Mouse (Mus musculus): ENCODE measurements around the gene H2-Q10. TPM values are rescaled to one million over a fixed set of nuclear protein-coding genes. Genes with fewer than 3 reads are reported as not detected.
"Not testable (repeated sequence)": the region's sequence is repeated elsewhere in the genome, so short reads cannot be mapped to it uniquely, and the experiment has no call there.

Gene H2-Q10
- polyA plus RNA-seq, 1 experiment from 2014 or later: 1.2 TPM

- 9% methylated on average over 8 of the region's 8 CpGs for WGBS
- H3K9ac ChIP-seq; H3K9me3 ChIP-seq; H3K4me1 ChIP-seq; ATAC-seq (ENCODE audit: insufficient number of reproducible peaks, low FRiP score, low TSS enrichment, low read depth); H3K36me3 ChIP-seq; H3K4me2 ChIP-seq; H3K27ac ChIP-seq; H3K4me3 ChIP-seq: not testable (repeated sequence)
- peaks cover 11% of the 10 kb centered on the region for H3K27me3 ChIP-seq
Measured at GRCm38 (mm10) chr17:35434836-35435235, 35.1 kb upstream of the H2-Q10 start.

- not testable (repeated sequence) for H3K9me3 ChIP-seq; ATAC-seq (ENCODE audit: insufficient number of reproducible peaks, low FRiP score, low TSS enrichment, low read depth); H3K4me2 ChIP-seq; H3K36me3 ChIP-seq; H3K4me3 ChIP-seq; H3K9ac ChIP-seq; H3K27ac ChIP-seq; H3K4me1 ChIP-seq
- 66% methylated on average over 3 of the region's 3 CpGs for WGBS
- peaks cover 16% of the 10 kb centered on the region for H3K27me3 ChIP-seq
Measured at GRCm38 (mm10) chr17:35435577-35435976, 34.3 kb upstream of the H2-Q10 start.

- H3K27ac ChIP-seq; H3K36me3 ChIP-seq; H3K4me3 ChIP-seq; H3K9me3 ChIP-seq; H3K4me2 ChIP-seq; H3K9ac ChIP-seq; ATAC-seq (ENCODE audit: insufficient number of reproducible peaks, low FRiP score, low TSS enrichment, low read depth); H3K4me1 ChIP-seq: not testable (repeated sequence)
- WGBS: 60% methylated on average over 1 of the region's 1 CpGs
- H3K27me3 ChIP-seq: peaks cover 16% of the 10 kb centered on the region
Measured at GRCm38 (mm10) chr17:35437386-35437936, 32.4 kb upstream of the H2-Q10 start.

- Histone ChIP-seq H3K4me3 (0 out of 2 replicates have a peak overlapping the region, but pooled peaks have one; percentile 48), H3K27me3 (peaks cover 16% of the 10 kb centered on the region)
- H3K27ac ChIP-seq; H3K4me1 ChIP-seq; H3K36me3 ChIP-seq; H3K9me3 ChIP-seq; H3K4me2 ChIP-seq; H3K9ac ChIP-seq; ATAC-seq (ENCODE audit: insufficient number of reproducible peaks, low FRiP score, low TSS enrichment, low read depth): not testable (repeated sequence)
- 85% methylated on average over 2 of the region's 3 CpGs for WGBS
Measured at GRCm38 (mm10) chr17:35438395-35438794, 31.5 kb upstream of the H2-Q10 start.

- not testable (repeated sequence) for H3K27ac ChIP-seq, H3K9me3 ChIP-seq, H3K4me1 ChIP-seq, H3K36me3 ChIP-seq
- Histone ChIP-seq H3K27me3 (peaks cover 16% of the 10 kb centered on the region), H3K4me3 (peak within 1 kb of the TSS; percentile 48), H3K9ac (peak within 1 kb of the TSS; percentile 39), H3K4me2 (peak within 1 kb of the TSS; percentile 91)
- WGBS: 3% methylated on average over 18 of the region's 18 CpGs
- ATAC-seq (ENCODE audit: insufficient number of reproducible peaks, low FRiP score, low TSS enrichment, low read depth): peak; percentile 68
Measured at GRCm38 (mm10) chr17:35438885-35439284, 31.0 kb upstream of the H2-Q10 start, which contains the start of gene H2-Q7. TSS of gene H2-Q7 (plus strand) at chr17:35439155.

GRCm38 (mm10) chr17:35439295-35439747 lies 30.6 kb upstream of the H2-Q10 start:
- WGBS: under 1% methylated on average over 39 of the region's 48 CpGs
- peak; percentile 38; the same call in 1 of the 2 replicates for ATAC-seq (ENCODE audit: insufficient number of reproducible peaks, low FRiP score, low TSS enrichment, low read depth)
- H3K4me1 ChIP-seq, H3K27ac ChIP-seq, H3K36me3 ChIP-seq, H3K9me3 ChIP-seq: not testable (repeated sequence)
- H3K27me3 ChIP-seq: peaks cover 16% of the 10 kb centered on the region
- H3K9ac ChIP-seq: peak overlapping the region; percentile 39
- peak overlapping the region; percentile 48 for H3K4me3 ChIP-seq
- peak overlapping the region; percentile 91 for H3K4me2 ChIP-seq

- H3K9ac ChIP-seq; H3K36me3 ChIP-seq; H3K4me1 ChIP-seq; H3K4me3 ChIP-seq; ATAC-seq (ENCODE audit: insufficient number of reproducible peaks, low FRiP score, low TSS enrichment, low read depth); H3K9me3 ChIP-seq; H3K27ac ChIP-seq: not testable (repeated sequence)
- Histone ChIP-seq H3K4me2 (peak overlapping the region; percentile 91; the same call in 1 of the 2 replicates), H3K27me3 (peaks cover 16% of the 10 kb centered on the region)
- 40% methylated on average over 27 of the region's 27 CpGs for WGBS
Measured at GRCm38 (mm10) chr17:35439925-35440645, 29.8 kb upstream of the H2-Q10 start.

- H3K9ac ChIP-seq; ATAC-seq (ENCODE audit: insufficient number of reproducible peaks, low FRiP score, low TSS enrichment, low read depth); H3K4me3 ChIP-seq; H3K4me1 ChIP-seq; H3K4me2 ChIP-seq; H3K9me3 ChIP-seq; H3K36me3 ChIP-seq; H3K27ac ChIP-seq: not testable (repeated sequence)
- peaks cover 16% of the 10 kb centered on the region for H3K27me3 ChIP-seq
- 90% methylated on average over 2 of the region's 2 CpGs for WGBS
Measured at GRCm38 (mm10) chr17:35442376-35442775, 27.5 kb upstream of the H2-Q10 start.

- not testable (repeated sequence) for H3K4me3 ChIP-seq; H3K4me2 ChIP-seq; H3K36me3 ChIP-seq; H3K4me1 ChIP-seq; ATAC-seq (ENCODE audit: insufficient number of reproducible peaks, low FRiP score, low TSS enrichment, low read depth); H3K27me3 ChIP-seq; H3K27ac ChIP-seq; H3K9ac ChIP-seq; H3K9me3 ChIP-seq
- 83% methylated on average over 2 of the region's 2 CpGs for WGBS
Measured at GRCm38 (mm10) chr17:35444510-35444909, 25.4 kb upstream of the H2-Q10 start.

- not testable (repeated sequence) for H3K9ac ChIP-seq; ATAC-seq (ENCODE audit: insufficient number of reproducible peaks, low FRiP score, low TSS enrichment, low read depth); H3K4me3 ChIP-seq; H3K36me3 ChIP-seq; H3K9me3 ChIP-seq; H3K4me2 ChIP-seq; H3K27ac ChIP-seq; H3K4me1 ChIP-seq; H3K27me3 ChIP-seq
- no CpG with 5 or more reads among the region's 1 CpGs for WGBS
Measured at GRCm38 (mm10) chr17:35458247-35458646, 11.6 kb upstream of the H2-Q10 start.

- not testable (repeated sequence) for H3K4me3 ChIP-seq; H3K36me3 ChIP-seq; H3K4me2 ChIP-seq; H3K9ac ChIP-seq; H3K27me3 ChIP-seq; H3K27ac ChIP-seq; H3K4me1 ChIP-seq; H3K9me3 ChIP-seq; ATAC-seq (ENCODE audit: insufficient number of reproducible peaks, low FRiP score, low TSS enrichment, low read depth)
- 60% methylated on average over 3 of the region's 9 CpGs for WGBS
Measured at GRCm38 (mm10) chr17:35460513-35461341, 9.2 kb upstream of the H2-Q10 start.

- not testable (repeated sequence) for H3K27ac ChIP-seq; H3K9ac ChIP-seq; ATAC-seq (ENCODE audit: insufficient number of reproducible peaks, low FRiP score, low TSS enrichment, low read depth); H3K4me3 ChIP-seq; H3K4me2 ChIP-seq; H3K9me3 ChIP-seq; H3K36me3 ChIP-seq
- WGBS: 4% methylated on average over 8 of the region's 8 CpGs
- Histone ChIP-seq H3K4me1 (peaks cover 10% of the 10 kb centered on the region), H3K27me3 (peaks cover 24% of the 10 kb centered on the region)
Measured at GRCm38 (mm10) chr17:35465651-35466050, 4.2 kb upstream of the H2-Q10 start.
